Mouse (Mus musculus) liver, adult 2 months (tissue): Measurements from ENCODE around the gene Aox3.

Source experiments
- CTCF ChIP-seq: fragments of 200-500 bp; IDR thresholded peaks from 2 replicates; pipeline ENCODE4 v1.5.1; 2011; ENCODE audit warnings: low read depth, low read length, control low read depth
- POLR2A ChIP-seq: fragments of 200-500 bp; IDR thresholded peaks from 2 replicates; pipeline ENCODE4 v1.6.1; 2011; ENCODE audit warnings: low read length, control low read depth; ENCODE audit not compliant: insufficient read depth; ENCODE audit errors: extremely low read depth

GRCm38 (mm10) chr1:58213838-58214237 is 100.9 kb downstream of the Aox3 start:
- no peak for TF ChIP-seq CTCF
- TF ChIP-seq POLR2A = no peak
